Mouse (Mus musculus) heart, embryonic 12.5 days (tissue): ENCODE measurements around the gene Gnb1l. TPM values are rescaled to one million over a fixed set of nuclear protein-coding genes. Genes with fewer than 3 reads are reported as not detected.

Source experiments
- ATAC-seq: fragments of 200-750 bp; cut with Nextera tagmentation; 2 replicates; pipeline ENCODE4 v1.8.0; 2017; ENCODE audit warnings: moderate TSS enrichment, moderate library complexity; ENCODE audit not compliant: insufficient number of reproducible peaks, low FRiP score
- H3K27ac ChIP-seq: fragments of 300-500 bp; sonication (generic); 2 replicates; pipeline ENCODE4 v1.5.1; 2016; ENCODE audit warnings: mild to moderate bottlenecking, moderate library complexity; ENCODE audit not compliant: poor library complexity, severe bottlenecking
- H3K27me3 ChIP-seq: fragments of 300-500 bp; sonication (generic); replicated peaks from 2 replicates; pipeline ENCODE4 v1.6.1; 2016; ENCODE audit warnings: mild to moderate bottlenecking, moderate library complexity
- H3K36me3 ChIP-seq: fragments of 300-500 bp; sonication (generic); 2 replicates; pipeline ENCODE4 v1.6.1; 2016; ENCODE audit warnings: mild to moderate bottlenecking, moderate library complexity
- H3K4me1 ChIP-seq: fragments of 300-500 bp; sonication (generic); replicated peaks from 2 replicates; pipeline ENCODE4 v1.6.1; 2016; ENCODE audit warnings: mild to moderate bottlenecking
- H3K4me2 ChIP-seq: fragments of 300-500 bp; sonication (generic); 2 replicates; pipeline ENCODE4 v1.6.1; 2016; ENCODE audit warnings: mild to moderate bottlenecking, moderate library complexity
- H3K4me3 ChIP-seq: fragments of 300-500 bp; sonication (generic); 2 replicates; pipeline ENCODE4 v1.5.1; 2016; ENCODE audit warnings: mild to moderate bottlenecking
- H3K9ac ChIP-seq: fragments of 300-500 bp; sonication (generic); 2 replicates; pipeline ENCODE4 v1.6.1; 2016; ENCODE audit warnings: mild to moderate bottlenecking, moderate library complexity
- H3K9me3 ChIP-seq: fragments of 300-500 bp; sonication (generic); replicated peaks from 2 replicates; pipeline ENCODE4 v1.6.1; 2016; ENCODE audit warnings: mild to moderate bottlenecking, moderate library complexity
- WGBS: fragments of 180-500 bp; shearing (Covaris S2); methylation state at CpG from one replicate; pipeline ENCODE4 v1.1.7; 2016; 5-methylcytosine and 5-hydroxymethylcytosine counted together
- polyA plus RNA-seq: library from polyadenylated mRNA; unstranded; fragments of >200 nt; fragmentation: Nextera tagmentation; extraction: Ambion mirVana; gene quantifications from 2 replicates; pipeline ENCODE4 v1.2.1, GENCODE M21; 2016

Gene Gnb1l
- polyA plus RNA-seq, 1 experiment from 2014 or later: 7.8 TPM

DNA sequence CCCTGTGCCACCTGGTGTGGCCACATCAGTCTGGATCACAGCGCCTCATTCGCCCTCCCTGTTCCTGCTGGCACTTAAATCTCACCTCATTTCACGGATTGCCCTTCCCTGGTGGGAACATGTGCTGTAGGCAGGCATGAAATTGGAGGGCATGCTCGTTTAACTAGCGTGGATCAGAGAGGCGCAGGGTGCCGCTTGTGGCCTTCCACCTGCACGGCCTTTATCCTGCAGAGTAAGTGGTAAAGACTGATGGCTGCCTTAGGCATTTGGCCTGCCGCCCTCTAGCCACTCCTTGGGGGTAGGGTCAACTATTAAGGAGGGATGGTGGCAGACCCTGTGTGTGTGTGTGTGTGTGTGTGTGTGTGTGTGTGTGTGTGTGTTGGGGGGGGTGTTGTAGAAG is 36.5 kb upstream of the Gnb1l start:
- Histone ChIP-seq H3K27me3 (0 out of 2 replicates have a peak, but pooled peaks cover 8% of the 10 kb centered on the region), H3K4me2 (no peak overlapping the region), H3K9ac (no peak overlapping the region), H3K9me3 (no peaks in the 10 kb centered on the region), H3K36me3 (peaks cover 3% of the 10 kb centered on the region; the same call in 1 of the 2 replicates), H3K4me3 (no peak overlapping the region), H3K27ac (no peak overlapping the region), H3K4me1 (peaks cover 23% of the 10 kb centered on the region)
- no peak for ATAC-seq
- WGBS: 80% methylated on average over 9 of the region's 9 CpGs

DNA sequence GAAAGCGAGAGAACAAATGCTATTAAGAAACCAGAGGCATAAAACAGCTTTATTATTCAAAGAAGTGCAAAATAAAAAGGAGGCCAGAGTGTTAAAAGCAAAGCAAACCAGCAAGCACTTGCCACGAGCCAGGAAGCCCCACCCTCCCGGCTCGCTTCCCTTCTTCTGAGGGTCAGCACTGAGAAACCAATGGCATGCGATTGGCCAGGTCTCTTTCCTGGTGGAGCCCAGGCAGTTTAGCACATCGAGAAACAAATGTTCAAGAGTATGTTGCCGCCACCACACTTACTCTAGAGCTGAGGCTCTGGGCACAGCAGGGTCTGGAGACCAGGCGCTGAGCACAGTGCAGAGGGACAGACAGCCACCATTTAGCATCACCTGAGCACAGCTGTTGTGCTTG is 35.9 kb upstream of the Gnb1l start:
- Histone ChIP-seq H3K4me2 (no peak overlapping the region), H3K4me1 (peaks cover 23% of the 10 kb centered on the region), H3K9me3 (no peaks in the 10 kb centered on the region), H3K27me3 (0 out of 2 replicates have a peak, but pooled peaks cover 7% of the 10 kb centered on the region), H3K9ac (no peak overlapping the region), H3K36me3 (no peaks in the 10 kb centered on the region), H3K4me3 (no peak overlapping the region), H3K27ac (no peak overlapping the region)
- 51% methylated on average over 8 of the region's 8 CpGs for WGBS
- ATAC-seq: no peak

DNA sequence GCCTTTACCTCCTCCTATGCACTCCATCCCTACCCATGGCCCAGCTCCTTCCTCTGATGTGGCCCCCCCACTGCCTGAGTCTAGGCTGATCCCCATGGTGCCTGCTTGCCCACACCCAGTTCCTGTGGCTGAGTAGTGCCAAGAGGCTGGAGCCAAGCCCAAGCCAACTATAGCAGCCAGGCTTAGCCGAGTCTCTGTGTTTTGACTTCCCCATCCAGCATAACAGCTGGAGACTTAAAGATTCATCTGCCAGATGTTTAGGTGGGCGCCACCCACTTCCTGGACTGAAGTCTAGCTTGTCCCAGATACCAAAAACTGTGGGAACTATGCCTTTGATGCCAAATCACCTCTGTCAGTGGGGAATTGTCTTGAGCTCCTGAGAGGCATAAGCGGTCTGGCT is 34.2 kb upstream of the Gnb1l start:
- H3K9me3 ChIP-seq: no peaks in the 10 kb centered on the region
- no peak overlapping the region for H3K4me2 ChIP-seq
- no peak for ATAC-seq
- no peaks in the 10 kb centered on the region for H3K27me3 ChIP-seq
- peaks cover 6% of the 10 kb centered on the region for H3K36me3 ChIP-seq
- no peak overlapping the region for H3K27ac ChIP-seq
- no peak overlapping the region for H3K4me3 ChIP-seq
- H3K9ac ChIP-seq: no peak overlapping the region
- WGBS: 58% methylated on average over 3 of the region's 3 CpGs
- peaks cover 18% of the 10 kb centered on the region for H3K4me1 ChIP-seq

DNA sequence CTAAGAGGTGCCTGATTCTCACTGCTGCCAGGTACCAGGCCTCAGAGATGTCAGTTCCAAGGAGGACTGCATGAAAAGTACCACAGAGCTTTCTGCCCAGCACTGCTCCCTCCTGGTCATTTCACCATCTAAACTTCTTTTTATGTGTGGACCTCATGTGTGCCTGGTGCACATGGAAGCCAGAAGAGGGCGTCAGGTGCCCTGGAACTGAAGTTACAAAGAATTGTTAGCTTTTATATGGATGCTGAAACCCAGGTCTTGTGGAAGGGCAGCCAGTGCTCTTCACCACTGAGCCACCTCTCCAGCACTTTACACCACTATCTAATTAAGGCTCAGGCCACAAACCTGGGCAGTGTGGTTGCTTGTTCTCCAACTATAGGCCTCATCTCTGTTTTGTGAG is 27.7 kb upstream of the Gnb1l start:
- ATAC-seq: no peak
- Histone ChIP-seq H3K9ac (no peak overlapping the region), H3K4me3 (no peak overlapping the region), H3K27ac (no peak overlapping the region), H3K4me2 (no peak overlapping the region), H3K4me1 (peaks cover 12% of the 10 kb centered on the region), H3K9me3 (no peaks in the 10 kb centered on the region), H3K27me3 (no peaks in the 10 kb centered on the region), H3K36me3 (peaks cover 26% of the 10 kb centered on the region)
- 39% methylated on average over 1 of the region's 1 CpGs for WGBS

DNA sequence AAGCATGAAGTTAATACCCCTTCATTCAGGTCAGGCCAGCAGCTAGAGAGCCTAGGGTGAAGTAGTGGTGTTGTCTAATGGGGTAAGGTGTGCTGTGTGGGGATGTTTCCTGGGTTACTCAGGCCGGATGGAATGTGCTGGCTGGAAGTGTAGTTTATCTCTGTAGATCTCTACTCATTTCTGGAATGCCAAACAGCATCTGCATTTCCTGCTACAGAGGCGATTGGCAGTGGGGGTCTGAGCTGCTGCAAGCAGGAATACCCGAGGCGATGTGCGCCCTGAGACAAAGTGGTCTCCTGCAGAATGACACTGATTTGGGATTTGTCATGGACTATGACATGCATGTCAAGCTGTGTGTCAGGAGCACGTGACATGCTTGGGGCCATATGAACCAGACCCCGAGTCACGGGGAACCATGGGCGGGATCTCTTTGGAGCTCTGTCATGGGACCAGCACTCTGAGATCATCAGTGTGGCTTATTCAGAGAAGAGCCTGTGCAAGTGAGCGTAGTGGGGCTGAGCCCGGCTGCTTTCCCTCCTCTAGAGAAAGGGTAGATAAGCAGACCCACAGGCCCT is 27.0 kb upstream of the Gnb1l start:
- Histone ChIP-seq H3K27me3 (no peaks in the 10 kb centered on the region), H3K4me1 (peaks cover 12% of the 10 kb centered on the region), H3K4me3 (no peak overlapping the region), H3K36me3 (peaks cover 26% of the 10 kb centered on the region), H3K9me3 (no peaks in the 10 kb centered on the region), H3K27ac (no peak overlapping the region), H3K4me2 (no peak overlapping the region), H3K9ac (no peak overlapping the region)
- ATAC-seq: no peak
- 43% methylated on average over 11 of the region's 11 CpGs for WGBS

DNA sequence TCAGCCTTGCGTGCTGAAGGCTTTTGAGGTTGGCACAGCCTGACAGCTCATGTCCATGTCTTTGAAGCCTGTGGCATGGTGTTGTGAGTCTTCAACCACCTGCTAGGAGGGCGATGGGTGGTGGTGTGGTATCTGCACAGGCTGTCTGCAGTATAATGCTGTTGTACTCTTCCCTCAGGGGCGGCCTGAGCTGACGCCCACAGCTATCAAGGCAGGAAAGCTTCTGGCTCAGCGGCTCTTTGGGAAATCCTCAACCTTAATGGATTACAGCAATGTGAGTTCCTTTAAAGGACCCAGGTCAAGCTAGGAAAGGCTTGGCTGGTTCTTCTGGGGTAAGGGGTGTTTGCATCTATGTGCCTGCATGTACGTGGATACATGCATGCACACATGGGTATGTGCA is 26.5 kb upstream of the Gnb1l start:
- Histone ChIP-seq H3K27me3 (no peaks in the 10 kb centered on the region), H3K27ac (no peak overlapping the region), H3K4me3 (no peak overlapping the region), H3K9me3 (no peaks in the 10 kb centered on the region), H3K4me1 (peaks cover 12% of the 10 kb centered on the region), H3K4me2 (no peak overlapping the region), H3K36me3 (peaks cover 26% of the 10 kb centered on the region), H3K9ac (no peak overlapping the region)
- WGBS: 72% methylated on average over 6 of the region's 6 CpGs
- ATAC-seq: no peak

DNA sequence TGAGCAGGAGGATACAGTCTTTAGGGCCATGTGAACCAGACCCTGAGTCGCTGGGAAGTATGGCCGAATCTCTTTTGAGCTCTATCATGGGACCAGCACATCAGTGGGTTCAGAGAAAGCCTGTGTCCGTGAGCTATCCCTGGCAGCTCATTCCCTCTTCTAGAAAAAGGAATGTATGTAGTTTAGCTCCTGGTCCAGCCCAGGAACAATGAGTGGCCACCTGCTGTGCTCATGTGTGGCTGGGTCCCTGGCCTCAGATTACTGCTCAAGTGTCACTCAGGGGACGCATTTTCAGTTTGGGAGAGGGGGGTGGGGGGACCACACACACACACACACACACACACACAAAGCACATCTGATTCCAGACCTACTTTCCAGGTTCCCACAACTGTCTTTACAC is 26.1 kb upstream of the Gnb1l start:
- H3K36me3 ChIP-seq: peaks cover 26% of the 10 kb centered on the region
- H3K4me3 ChIP-seq: no peak overlapping the region
- no peak overlapping the region for H3K9ac ChIP-seq
- no peak overlapping the region for H3K4me2 ChIP-seq
- peaks cover 12% of the 10 kb centered on the region for H3K4me1 ChIP-seq
- 88% methylated on average over 4 of the region's 4 CpGs for WGBS
- H3K27me3 ChIP-seq: no peaks in the 10 kb centered on the region
- H3K27ac ChIP-seq: no peak overlapping the region
- ATAC-seq: no peak
- no peaks in the 10 kb centered on the region for H3K9me3 ChIP-seq

DNA sequence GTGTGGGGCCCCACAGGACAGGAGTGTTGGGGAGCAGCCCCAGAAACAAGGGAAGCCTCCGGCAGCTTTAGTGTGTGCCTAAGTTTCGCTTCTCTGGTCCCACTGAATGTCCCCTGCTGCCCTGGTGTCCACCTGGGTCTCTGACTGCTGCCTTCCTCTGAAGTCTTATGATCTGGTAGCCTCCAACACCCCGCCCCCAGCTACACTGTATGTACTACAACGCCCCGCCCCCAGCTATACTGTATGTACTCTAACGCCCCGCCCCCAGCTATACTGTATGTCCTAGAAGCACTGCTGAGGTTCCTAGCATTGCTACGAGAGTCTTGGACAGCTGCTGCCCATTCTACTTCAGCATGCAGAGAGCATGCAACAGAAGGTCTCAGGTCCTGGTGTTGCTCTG is 25.5 kb upstream of the Gnb1l start:
- Histone ChIP-seq H3K4me1 (peaks cover 12% of the 10 kb centered on the region), H3K36me3 (peaks cover 32% of the 10 kb centered on the region), H3K9me3 (no peaks in the 10 kb centered on the region), H3K27me3 (no peaks in the 10 kb centered on the region), H3K4me3 (no peak overlapping the region), H3K4me2 (no peak overlapping the region), H3K27ac (no peak overlapping the region), H3K9ac (no peak overlapping the region)
- 86% methylated on average over 8 of the region's 8 CpGs for WGBS
- ATAC-seq: no peak

DNA sequence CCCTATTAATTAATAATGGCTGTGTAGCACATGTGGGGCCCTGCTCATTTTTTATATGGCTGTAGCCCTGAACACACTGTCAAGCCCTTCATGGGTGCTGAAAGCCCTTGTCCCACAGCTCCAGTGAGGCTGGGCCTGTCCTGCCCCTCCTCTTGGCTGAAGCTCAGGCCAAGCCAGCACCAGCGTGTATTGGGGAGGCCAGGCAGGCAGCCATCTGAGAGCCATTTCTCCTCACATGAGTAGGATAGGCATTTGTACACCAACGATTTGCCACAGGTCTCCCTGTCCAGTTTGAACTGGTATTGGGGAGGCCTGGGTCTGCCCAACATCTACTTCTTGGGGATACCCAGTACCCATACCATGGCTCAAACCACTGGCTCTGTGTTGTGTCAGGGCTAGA is 24.5 kb upstream of the Gnb1l start:
- peaks cover 30% of the 10 kb centered on the region for H3K36me3 ChIP-seq
- WGBS: 75% methylated on average over 2 of the region's 2 CpGs
- peaks cover 12% of the 10 kb centered on the region for H3K4me1 ChIP-seq
- no peak overlapping the region for H3K4me2 ChIP-seq
- no peak overlapping the region for H3K9ac ChIP-seq
- H3K9me3 ChIP-seq: no peaks in the 10 kb centered on the region
- no peak overlapping the region for H3K4me3 ChIP-seq
- no peak overlapping the region for H3K27ac ChIP-seq
- no peak for ATAC-seq
- no peaks in the 10 kb centered on the region for H3K27me3 ChIP-seq

DNA sequence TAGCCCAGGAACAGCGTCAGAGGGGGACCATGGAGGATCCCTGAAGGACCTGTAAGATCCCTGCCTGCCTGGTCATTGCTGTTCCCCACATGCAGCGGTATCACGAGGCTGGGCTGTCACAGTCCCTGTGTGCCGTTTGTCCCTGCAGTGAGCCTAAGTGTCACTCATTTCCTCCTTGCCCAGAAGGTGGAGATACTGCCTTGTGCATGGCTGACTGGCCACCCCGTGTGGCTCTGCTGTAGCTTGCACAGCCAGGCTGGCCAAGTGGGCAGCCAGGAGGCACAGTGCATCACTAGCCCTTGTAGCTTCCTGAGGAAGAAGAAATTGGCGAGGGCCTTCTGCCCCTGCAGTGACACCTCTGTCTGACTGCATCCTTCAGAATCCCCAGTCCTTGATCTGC is 20.5 kb upstream of the Gnb1l start:
- no peaks in the 10 kb centered on the region for H3K9me3 ChIP-seq

DNA sequence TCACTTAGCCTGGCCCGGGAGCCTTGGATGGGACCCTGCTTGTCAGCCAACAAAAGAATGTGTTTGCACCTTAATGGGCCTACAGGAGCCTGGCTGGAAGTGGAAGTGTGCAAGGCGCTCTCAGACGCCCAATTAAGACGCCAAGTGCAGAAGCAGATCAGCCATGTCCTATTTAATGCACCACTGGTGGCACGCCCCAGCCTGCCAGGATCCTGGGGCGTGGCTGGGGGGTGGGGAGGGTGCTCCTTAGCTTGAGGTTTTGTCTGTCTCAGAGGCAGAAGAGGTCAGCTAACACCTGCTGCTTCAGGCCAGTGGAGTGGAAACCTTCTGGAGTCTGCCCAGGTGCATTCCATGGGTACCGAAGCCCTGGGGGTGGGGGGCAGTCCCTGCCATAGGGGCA is 18.8 kb upstream of the Gnb1l start:
- WGBS: 58% methylated on average over 7 of the region's 7 CpGs
- Histone ChIP-seq H3K27ac (no peak overlapping the region), H3K4me2 (no peak overlapping the region), H3K9me3 (no peaks in the 10 kb centered on the region), H3K9ac (no peak overlapping the region), H3K4me3 (no peak overlapping the region), H3K4me1 (peaks cover 5% of the 10 kb centered on the region), H3K36me3 (peaks cover 11% of the 10 kb centered on the region), H3K27me3 (no peaks in the 10 kb centered on the region)
- ATAC-seq: no peak

More for the DNA sequence above, 20.5 kb upstream of the Gnb1l start:
- ATAC-seq: no peak
- H3K4me2 ChIP-seq: no peak overlapping the region
- H3K27ac ChIP-seq: no peak overlapping the region
- H3K9ac ChIP-seq: no peak overlapping the region
- peaks cover 16% of the 10 kb centered on the region for H3K36me3 ChIP-seq
- no peaks in the 10 kb centered on the region for H3K27me3 ChIP-seq
- 66% methylated on average over 6 of the region's 6 CpGs for WGBS
- no peaks in the 10 kb centered on the region for H3K4me1 ChIP-seq
- H3K4me3 ChIP-seq: no peak overlapping the region

DNA sequence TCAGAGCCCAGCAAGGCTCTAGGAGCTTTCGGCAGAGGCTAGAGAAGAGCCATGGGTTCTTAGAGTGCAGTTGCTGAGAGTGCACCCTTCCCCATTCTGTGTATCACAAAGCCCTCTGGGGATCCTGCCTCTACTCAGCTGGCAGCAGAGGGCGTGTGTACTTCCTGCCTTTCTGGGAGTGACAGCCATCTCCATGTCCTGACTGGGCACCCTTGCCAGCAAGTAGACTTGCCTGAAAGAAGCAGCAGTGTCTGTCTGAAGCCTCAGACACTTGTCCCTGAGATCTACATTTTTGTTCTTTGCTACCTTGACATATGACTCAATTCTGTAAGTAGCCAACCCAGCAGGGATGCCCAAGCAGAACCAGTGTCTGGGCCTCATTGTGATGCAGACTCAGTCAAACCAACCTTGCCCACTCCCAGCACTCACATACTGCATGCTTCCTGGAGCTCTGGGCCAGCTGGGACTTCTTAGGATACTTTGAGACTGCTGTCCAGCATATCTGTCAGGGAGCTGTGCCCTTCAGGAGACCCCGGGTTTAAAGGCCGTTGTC is 17.5 kb upstream of the Gnb1l start:
- ATAC-seq: no peak
- no peak overlapping the region for H3K9ac ChIP-seq
- WGBS: 61% methylated on average over 4 of the region's 4 CpGs
- H3K9me3 ChIP-seq: no peaks in the 10 kb centered on the region
- H3K27ac ChIP-seq: no peak overlapping the region
- H3K4me3 ChIP-seq: no peak overlapping the region
- peaks cover 8% of the 10 kb centered on the region; the same call in 1 of the 2 replicates for H3K36me3 ChIP-seq
- H3K4me2 ChIP-seq: no peak overlapping the region
- H3K27me3 ChIP-seq: no peaks in the 10 kb centered on the region
- peaks cover 9% of the 10 kb centered on the region for H3K4me1 ChIP-seq
